Mouse (Mus musculus): ENCODE measurements around the gene Phc3.

DNA sequence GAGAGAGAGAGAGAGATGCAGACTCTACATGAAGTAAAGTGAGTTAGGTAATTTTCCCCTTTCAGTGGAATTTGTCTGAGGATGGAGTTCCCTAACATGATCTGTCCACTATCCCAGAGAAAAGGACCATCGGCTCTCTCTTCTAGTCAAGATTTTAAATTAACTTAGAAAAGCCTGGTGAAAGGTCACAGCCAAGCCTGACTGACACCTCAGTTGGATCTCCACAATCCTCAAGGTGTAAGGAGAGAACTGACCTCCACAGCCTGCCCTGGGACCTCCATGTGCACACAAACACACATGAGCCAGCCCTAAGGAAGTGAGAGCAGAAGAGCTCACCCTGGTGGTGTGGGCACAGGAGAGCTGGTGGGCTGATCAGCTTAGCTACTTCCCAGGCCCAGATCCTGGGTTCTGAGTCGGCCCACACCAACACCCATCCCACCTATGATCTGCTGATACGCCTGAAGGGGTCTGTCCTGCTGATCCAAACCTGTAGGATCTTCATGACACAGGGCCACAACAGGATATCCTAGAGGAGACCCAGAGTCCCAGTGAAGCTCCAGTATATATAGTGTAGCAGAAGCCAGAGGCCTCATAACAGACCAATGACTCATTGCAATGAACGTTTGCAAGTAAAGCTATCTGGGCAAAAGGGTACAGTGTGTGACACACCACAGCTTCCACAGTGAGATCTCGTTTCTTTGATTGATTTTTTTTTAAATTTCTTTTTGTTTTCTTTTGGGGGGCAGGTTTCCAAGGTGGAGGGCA lies 12.6 kb upstream of the Phc3 start:
- TF ChIP-seq CTCF (IDR thresholded peaks at IDR 0.05; ENCODE audit: low read depth): no peak
- no peak for TF ChIP-seq EP300 (IDR thresholded peaks at IDR 0.05; ENCODE audit: low read depth)

All from liver, embryonic 14.5 days (tissue).